Comparison of ENCODE assay signal across 8 mouse cellular contexts in the genomic region with DNA sequence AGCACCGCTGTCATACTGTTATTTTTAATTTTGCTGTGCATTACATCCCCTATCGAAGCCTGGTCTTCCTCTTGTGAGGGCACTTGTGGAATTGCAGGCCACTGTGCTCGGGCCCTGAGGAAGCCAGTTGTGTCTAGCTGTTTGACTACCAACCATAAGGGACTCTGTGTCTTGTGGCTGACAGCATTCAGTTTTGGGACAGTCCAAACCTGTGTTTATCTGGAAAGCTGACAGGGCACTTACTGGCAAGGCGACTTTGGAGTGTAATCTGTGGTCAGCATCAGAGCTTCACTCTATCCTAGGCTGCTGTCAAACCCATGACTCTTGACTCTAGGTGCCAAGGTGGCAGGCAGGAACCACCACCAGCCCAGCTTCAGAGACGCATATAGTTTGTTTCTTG. TPM values are rescaled to one million over a fixed set of nuclear protein-coding genes. Genes with fewer than 3 reads are reported as not detected.
DNase-seq lines count a peak whose midpoint lies in the region; ATAC-seq and TF ChIP-seq lines count a peak whose summit lies in the region.

No protein-coding gene starts in this region.

- TF ChIP-seq POLR2A in MEL (IDR thresholded peaks at IDR 0.05; ENCODE audit: control insufficient read depth in 1 of 2, insufficient read depth in 1 of 2, low read depth in 1 of 2, low read length in 2 of 2, poor library complexity in 1 of 2), result no peak

- intact Hi-C loops in heart, postnatal 10 days (cut with DNase I), result no loop called here
- intact Hi-C loops in left cerebral cortex, postnatal 25 days (cut with DNase I), result loop anchor here (10.0 kb wide), 1 partner anchor 214 kb away; a partner anchor contains a TSS

- no peak for TF ChIP-seq CTCF in MEL (IDR thresholded peaks at IDR 0.05 in 2 of 3, conservative IDR thresholded peaks at IDR 0.05 in 1 of 3; ENCODE audit: control insufficient read depth in 1 of 3, insufficient read depth in 1 of 3, low read depth in 2 of 3, low read length in 3 of 3, poor library complexity in 1 of 3, severe bottlenecking in 1 of 3)
- TF ChIP-seq CTCF in forebrain, postnatal 0 days (IDR thresholded peaks at IDR 0.05; ENCODE audit: low read depth), result no peak

- H3K79me2 ChIP-seq in MEL (ENCODE audit: control insufficient read depth, insufficient read depth, low read length, poor library complexity), result peaks cover 56% of the 10 kb centered on the region
- H3K79me2 ChIP-seq in macrophage (ENCODE audit: inconsistent target), result peaks cover 62% of the 10 kb centered on the region

- no peak for TF ChIP-seq EP300 in MEL (IDR thresholded peaks at IDR 0.05; ENCODE audit: low read depth in 1 of 2, low read length in 2 of 2)

- 59% methylated on average over 5 of the region's 5 CpGs for WGBS in heart, embryonic 16.5 days
- 82% methylated on average over 5 of the region's 5 CpGs for WGBS in forebrain, postnatal 0 days
- 40% methylated on average over 5 of the region's 5 CpGs for WGBS in macrophage (ENCODE audit: missing documents)

- H3K36me3 ChIP-seq in heart, embryonic 16.5 days (ENCODE audit: control insufficient read depth, insufficient read depth), result peaks cover 7% of the 10 kb centered on the region
- H3K36me3 ChIP-seq in MEL (ENCODE audit: control insufficient read depth in 1 of 2, insufficient read depth in 2 of 2, low read length in 2 of 2) (no peaks in the 10 kb centered on the region; a peak in 1 of 4 replicates), macrophage (ENCODE audit: inconsistent target) (no peaks in the 10 kb centered on the region)
- H3K36me3 ChIP-seq in forebrain, postnatal 0 days (ENCODE audit: insufficient read depth), result peaks cover 15% of the 10 kb centered on the region; the same call in 1 of the 2 replicates

- no peak for DNase-seq in heart, postnatal 10 days
- DNase-seq in MEL (ENCODE audit: low read depth, low spot score), result peak; percentile 37
- no peak for DNase-seq in forebrain, postnatal 0 days
- no peak for DNase-seq in adrenal gland, postnatal 14 days
- DNase-seq in urinary bladder, adult 18-20 months (ENCODE audit: low spot score in 2 of 2), result no peak
- no peak for DNase-seq in left cerebral cortex, postnatal 25 days (ENCODE audit: low spot score in 2 of 2)

- ATAC-seq in heart, embryonic 16.5 days (replicated peaks; ENCODE audit: extremely low read depth, insufficient read depth, low FRiP score), result no peak
- ATAC-seq in forebrain, postnatal 0 days, result no peak

- no peak overlapping the region; the same call in 1 of the 2 replicates for H3K9ac ChIP-seq in heart, embryonic 16.5 days (ENCODE audit: low read length)
- H3K9ac ChIP-seq in MEL (ENCODE audit: control insufficient read depth, low read depth, low read length, poor library complexity, severe bottlenecking), result peak overlapping the region; percentile 82; the same call in 1 of the 2 replicates
- no peak overlapping the region for H3K9ac ChIP-seq in forebrain, postnatal 0 days

- no peak overlapping the region; the same call in 1 of the 2 replicates for H3K27ac ChIP-seq in heart, embryonic 16.5 days (ENCODE audit: low read length)
- H3K27ac ChIP-seq in MEL (ENCODE audit: control insufficient read depth, low read depth, low read length), result no peak overlapping the region
- H3K27ac ChIP-seq in forebrain, postnatal 0 days (ENCODE audit: low read depth, low read length), result no peak overlapping the region
- H3K27ac ChIP-seq in macrophage, result peak overlapping the region; percentile 92

- peak overlapping the region; percentile 91 for H3K4me2 ChIP-seq in heart, embryonic 16.5 days (ENCODE audit: low read depth, low read length)
- H3K4me2 ChIP-seq in forebrain, postnatal 0 days (ENCODE audit: low read depth), result peak overlapping the region; percentile 93

- peaks cover 28% of the 10 kb centered on the region for H3K4me1 ChIP-seq in heart, embryonic 16.5 days (ENCODE audit: control insufficient read depth, insufficient read depth, low read length)
- peaks cover 0 to 12% of the 10 kb centered on the region in 2 experiments; a peak in 1 of 4 replicates for H3K4me1 ChIP-seq in MEL (ENCODE audit: control insufficient read depth in 1 of 2, insufficient read depth in 2 of 2, low read length in 2 of 2)
- peaks cover 11% of the 10 kb centered on the region; the same call in 1 of the 2 replicates for H3K4me1 ChIP-seq in forebrain, postnatal 0 days (ENCODE audit: insufficient read depth)

- no peak for TF ChIP-seq RAD21 in MEL (IDR thresholded peaks at IDR 0.05; ENCODE audit: low read depth, low read length)

- peak overlapping the region; percentile 94; the same call in 1 of the 2 replicates for H3K4me3 ChIP-seq in heart, embryonic 16.5 days (ENCODE audit: low read length)
- H3K4me3 ChIP-seq in MEL (ENCODE audit: control insufficient read depth in 1 of 2, insufficient read depth in 1 of 2, low read depth in 2 of 2, low read length in 2 of 2) (peak overlapping the region; percentile 81 to 88; a peak in 2 of 4 replicates), macrophage (ENCODE audit: inconsistent target) (peak overlapping the region; percentile 96)
- H3K4me3 ChIP-seq in forebrain, postnatal 0 days (ENCODE audit: low read depth, low read length), result no peak overlapping the region

- no peaks in the 10 kb centered on the region for H3K27me3 ChIP-seq in heart, embryonic 16.5 days (ENCODE audit: control insufficient read depth, insufficient read depth, low read length)
- H3K27me3 ChIP-seq in MEL (ENCODE audit: control insufficient read depth in 1 of 2, insufficient read depth in 2 of 2, low read length in 2 of 2), result no peaks in the 10 kb centered on the region
- H3K27me3 ChIP-seq in forebrain, postnatal 0 days (ENCODE audit: insufficient read depth, low read length), result no peaks in the 10 kb centered on the region

- no peaks in the 10 kb centered on the region for H3K9me3 ChIP-seq in heart, embryonic 16.5 days (replicated peaks; ENCODE audit: control insufficient read depth, low read length)
- H3K9me3 ChIP-seq in MEL (replicated peaks; ENCODE audit: insufficient read depth, low read length), result no peaks in the 10 kb centered on the region
- H3K9me3 ChIP-seq in forebrain, postnatal 0 days (ENCODE audit: low read length), result no peaks in the 10 kb centered on the region

RNA-seq across cellular contexts. Expression of a gene that starts 1.8 kb away (rescaled TPM):
- 14.0 and 15.4 TPM in 2 replicates for polyA plus RNA-seq in heart, embryonic 16.5 days (2015; fragmentation: Nextera tagmentation; extraction: Ambion mirVana)
- total RNA-seq in heart, postnatal 10 days (2021), result 10 to 100 TPM; 15.9 to 17.9 TPM
- 10.8 and 12.4 TPM in 2 replicates for total RNA-seq in MEL (2012; rRNA removed)
- 10 to 100 TPM in 1 of 2 experiments, not detected in 1; 25.9 TPM for polyA plus RNA-seq in MEL (2012; ENCODE audit: insufficient read depth in 1 of 2, insufficient read length in 2 of 2, low read depth in 1 of 2, low replicate concordance in 2 of 2, missing spikeins in 1 of 2)
- 16.2 and 18.4 TPM in 2 replicates for total RNA-seq in forebrain, postnatal 0 days (2014; rRNA removed)
- polyA plus RNA-seq in forebrain, postnatal 0 days (2015; fragmentation: Nextera tagmentation; extraction: Ambion mirVana), result 9.7 and 11.0 TPM in 2 replicates
- 10 to 100 TPM in 25 of 26 experiments, 1 to 10 TPM in 1; 10.0 to 82.2 (median 37.5) TPM for total RNA-seq in macrophage (2018; cell fraction: chromatin; rRNA removed)
- 10 to 100 TPM in 24 of 26 experiments, 1 to 10 TPM in 2; 8.3 to 29.0 (median 18.3) TPM for total RNA-seq in macrophage (2018; cell fraction: cytosol; rRNA removed)
- 10 to 100 TPM; 10.8 to 65.2 (median 25.1) TPM for total RNA-seq in macrophage (2018; cell fraction: nucleus; rRNA removed)
- 18.8 to 33.9 TPM (median 21.7 TPM) in 3 replicates for polyA plus RNA-seq in macrophage (2018)
- 22.4 and 22.9 TPM in 2 replicates for total RNA-seq in adrenal gland, postnatal 14 days (2021)
- 10 to 100 TPM; 15.1 to 17.7 TPM for total RNA-seq in left cerebral cortex, postnatal 25 days (2021)

RNA-seq across cellular contexts. Expression of a gene that starts 13.3 kb away (rescaled TPM):
- 74.4 and 77.6 TPM in 2 replicates for polyA plus RNA-seq in heart, embryonic 16.5 days (2015; fragmentation: Nextera tagmentation; extraction: Ambion mirVana)
- 10 to 100 TPM; 79.5 to 81.3 TPM for total RNA-seq in heart, postnatal 10 days (2021)
- 49.1 and 54.4 TPM in 2 replicates for total RNA-seq in MEL (2012; rRNA removed)
- polyA plus RNA-seq in MEL (2012; ENCODE audit: insufficient read depth in 1 of 2, insufficient read length in 2 of 2, low read depth in 1 of 2, low replicate concordance in 2 of 2, missing spikeins in 1 of 2) (10 to 100 TPM in 1 of 2 experiments, not detected in 1; 77.4 TPM), macrophage (2018) (50.0 to 80.3 TPM (median 65.4 TPM) in 3 replicates)
- total RNA-seq in forebrain, postnatal 0 days (2014; rRNA removed), result 39.1 and 43.5 TPM in 2 replicates
- polyA plus RNA-seq in forebrain, postnatal 0 days (2015; fragmentation: Nextera tagmentation; extraction: Ambion mirVana), result 51.6 and 51.9 TPM in 2 replicates
- total RNA-seq in macrophage (2018; cell fraction: chromatin; rRNA removed), result 10 to 100 TPM in 24 of 26 experiments, 1 to 10 TPM in 2; 8.3 to 50.5 (median 27.0) TPM
- total RNA-seq in macrophage (2018; cell fraction: cytosol; rRNA removed), result 10 to 100 TPM; 46.2 to 87.2 (median 60.2) TPM
- total RNA-seq in macrophage (2018; cell fraction: nucleus; rRNA removed), result 10 to 100 TPM; 15.4 to 47.1 (median 25.6) TPM
- 78.9 and 83.1 TPM in 2 replicates for total RNA-seq in adrenal gland, postnatal 14 days (2021)
- total RNA-seq in left cerebral cortex, postnatal 25 days (2021), result 10 to 100 TPM; 43.1 to 47.7 TPM

RNA-seq across cellular contexts. Expression of a gene that starts 13.6 kb away (rescaled TPM):
- 273 and 275 TPM in 2 replicates for polyA plus RNA-seq in heart, embryonic 16.5 days (2015; fragmentation: Nextera tagmentation; extraction: Ambion mirVana)
- 100 to 1,000 TPM; 185 to 190 TPM for total RNA-seq in heart, postnatal 10 days (2021)
- total RNA-seq in MEL (2012; rRNA removed), result 212 and 215 TPM in 2 replicates
- polyA plus RNA-seq in MEL (2012; ENCODE audit: insufficient read depth in 1 of 2, insufficient read length in 2 of 2, low read depth in 1 of 2, low replicate concordance in 2 of 2, missing spikeins in 1 of 2) (100 to 1,000 TPM in 1 of 2 experiments, not detected in 1; 349 TPM), macrophage (2018) (103 to 188 TPM (median 181 TPM) in 3 replicates)
- 559 and 592 TPM in 2 replicates for total RNA-seq in forebrain, postnatal 0 days (2014; rRNA removed)
- 385 and 426 TPM in 2 replicates for polyA plus RNA-seq in forebrain, postnatal 0 days (2015; fragmentation: Nextera tagmentation; extraction: Ambion mirVana)
- total RNA-seq in macrophage (2018; cell fraction: chromatin; rRNA removed), result 100 to 1,000 TPM; 130 to 375 (median 241) TPM
- total RNA-seq in macrophage (2018; cell fraction: cytosol; rRNA removed), result 100 to 1,000 TPM; 162 to 236 (median 198) TPM
- 100 to 1,000 TPM; 137 to 299 (median 210) TPM for total RNA-seq in macrophage (2018; cell fraction: nucleus; rRNA removed)
- 235 and 252 TPM in 2 replicates for total RNA-seq in adrenal gland, postnatal 14 days (2021)
- 100 to 1,000 TPM; 403 TPM for total RNA-seq in left cerebral cortex, postnatal 25 days (2021)

RNA-seq across cellular contexts. Expression of a gene that starts 30.5 kb away (rescaled TPM):
- 691 and 770 TPM in 2 replicates for polyA plus RNA-seq in heart, embryonic 16.5 days (2015; fragmentation: Nextera tagmentation; extraction: Ambion mirVana)
- total RNA-seq in heart, postnatal 10 days (2021), result 1,000 to 10,000 TPM; 1,604 to 1,683 TPM
- 3,582 and 3,633 TPM in 2 replicates for total RNA-seq in MEL (2012; rRNA removed)
- 1,000 to 10,000 TPM in 1 of 2 experiments, not detected in 1; 2,814 TPM for polyA plus RNA-seq in MEL (2012; ENCODE audit: insufficient read depth in 1 of 2, insufficient read length in 2 of 2, low read depth in 1 of 2, low replicate concordance in 2 of 2, missing spikeins in 1 of 2)
- 459 and 595 TPM in 2 replicates for total RNA-seq in forebrain, postnatal 0 days (2014; rRNA removed)
- 808 and 1,035 TPM in 2 replicates for polyA plus RNA-seq in forebrain, postnatal 0 days (2015; fragmentation: Nextera tagmentation; extraction: Ambion mirVana)
- 100 to 1,000 TPM in 1 of 26 experiments, 10 to 100 TPM in 25; 15.6 to 152 (median 42.1) TPM for total RNA-seq in macrophage (2018; cell fraction: chromatin; rRNA removed)
- 1,000 to 10,000 TPM in 13 of 26 experiments, 100 to 1,000 TPM in 13; 668 to 1,500 (median 1,029) TPM for total RNA-seq in macrophage (2018; cell fraction: cytosol; rRNA removed)
- total RNA-seq in macrophage (2018; cell fraction: nucleus; rRNA removed), result 100 to 1,000 TPM in 21 of 26 experiments, 10 to 100 TPM in 5; 73.7 to 183 (median 129) TPM
- polyA plus RNA-seq in macrophage (2018), result 907 to 1,116 TPM (median 1,045 TPM) in 3 replicates
- total RNA-seq in adrenal gland, postnatal 14 days (2021), result 1,600 and 1,776 TPM in 2 replicates
- total RNA-seq in left cerebral cortex, postnatal 25 days (2021), result 100 to 1,000 TPM; 886 to 927 TPM

RNA-seq across cellular contexts. Expression of a gene that starts 34.5 kb away (rescaled TPM):
- 122 and 129 TPM in 2 replicates for polyA plus RNA-seq in heart, embryonic 16.5 days (2015; fragmentation: Nextera tagmentation; extraction: Ambion mirVana)
- total RNA-seq in heart, postnatal 10 days (2021), result 100 to 1,000 TPM; 108 to 114 TPM
- 200 and 204 TPM in 2 replicates for total RNA-seq in MEL (2012; rRNA removed)
- 100 to 1,000 TPM in 1 of 2 experiments, not detected in 1; 145 TPM for polyA plus RNA-seq in MEL (2012; ENCODE audit: insufficient read depth in 1 of 2, insufficient read length in 2 of 2, low read depth in 1 of 2, low replicate concordance in 2 of 2, missing spikeins in 1 of 2)
- total RNA-seq in forebrain, postnatal 0 days (2014; rRNA removed), result 130 and 148 TPM in 2 replicates
- 200 and 247 TPM in 2 replicates for polyA plus RNA-seq in forebrain, postnatal 0 days (2015; fragmentation: Nextera tagmentation; extraction: Ambion mirVana)
- total RNA-seq in macrophage (2018; cell fraction: chromatin; rRNA removed), result 10 to 100 TPM in 18 of 26 experiments, 1 to 10 TPM in 8; 4.0 to 44.4 (median 19.7) TPM
- total RNA-seq in macrophage (2018; cell fraction: cytosol; rRNA removed), result 100 to 1,000 TPM in 7 of 26 experiments, 10 to 100 TPM in 19; 62.5 to 111 (median 90.4) TPM
- total RNA-seq in macrophage (2018; cell fraction: nucleus; rRNA removed), result 10 to 100 TPM in 25 of 26 experiments, 1 to 10 TPM in 1; 7.9 to 67.7 (median 32.9) TPM
- polyA plus RNA-seq in macrophage (2018), result 37.3 to 87.0 TPM (median 75.4 TPM) in 3 replicates
- 116 and 123 TPM in 2 replicates for total RNA-seq in adrenal gland, postnatal 14 days (2021)
- 100 to 1,000 TPM; 104 TPM for total RNA-seq in left cerebral cortex, postnatal 25 days (2021)
